Mouse (Mus musculus) cerebellum, adult (tissue): ENCODE data around the gene Manbal.

ENCODE experiments used
- ATAC-seq: cut with Nextera tagmentation; 2 replicates; pipeline ENCODE4 v1.9.2; 2017; ENCODE audit warnings: mild to moderate bottlenecking, moderate library complexity, mixed read lengths; ENCODE audit not compliant: insufficient number of reproducible peaks, low FRiP score, low TSS enrichment

The Manbal gene

DNA sequence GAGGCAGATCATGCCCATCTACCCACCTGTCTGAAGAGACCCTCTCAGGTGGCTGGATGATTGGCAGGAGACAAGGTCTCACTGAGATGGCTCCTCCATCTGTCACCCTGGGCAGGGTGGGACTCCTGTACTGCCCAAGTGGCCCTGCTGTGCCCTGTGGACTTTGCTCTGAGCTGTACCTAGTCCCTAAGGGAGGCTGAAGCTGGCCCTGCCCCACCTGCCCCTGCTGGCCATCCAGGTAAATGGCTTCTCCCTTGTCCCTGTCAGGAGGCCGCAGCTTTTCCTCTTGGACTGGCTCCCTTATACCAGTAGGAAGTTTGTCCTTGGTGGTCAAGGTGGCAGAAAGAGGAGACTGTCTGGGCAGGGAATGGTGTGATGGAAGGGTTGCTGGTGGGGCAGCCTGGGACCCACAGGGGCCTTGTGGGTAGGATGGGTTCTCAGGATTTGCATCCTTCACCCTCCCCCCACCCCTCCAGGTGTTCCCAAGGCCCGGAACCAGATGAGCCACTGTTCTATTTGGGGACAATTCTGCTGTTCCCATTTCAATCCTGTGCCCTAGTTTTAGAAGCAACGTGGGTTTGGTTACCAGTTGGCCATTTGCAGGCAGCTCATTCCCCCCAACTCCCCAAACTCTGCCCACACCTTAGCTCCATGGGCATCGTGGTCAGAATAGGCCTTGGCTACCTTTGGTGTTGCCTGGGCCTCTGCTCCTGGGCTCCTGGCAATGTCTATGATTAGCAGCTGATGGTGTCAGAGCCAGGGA, 63.5 kb downstream of the Manbal start:
- ATAC-seq: no peak

- no peak for ATAC-seq
These were observed 64.5 kb downstream of the Manbal start for GRCm38 (mm10) chr2:157431912-157432311.

GRCm38 (mm10) chr2:157432476-157432875, 65.1 kb downstream of the Manbal start:
- no peak for ATAC-seq

DNA sequence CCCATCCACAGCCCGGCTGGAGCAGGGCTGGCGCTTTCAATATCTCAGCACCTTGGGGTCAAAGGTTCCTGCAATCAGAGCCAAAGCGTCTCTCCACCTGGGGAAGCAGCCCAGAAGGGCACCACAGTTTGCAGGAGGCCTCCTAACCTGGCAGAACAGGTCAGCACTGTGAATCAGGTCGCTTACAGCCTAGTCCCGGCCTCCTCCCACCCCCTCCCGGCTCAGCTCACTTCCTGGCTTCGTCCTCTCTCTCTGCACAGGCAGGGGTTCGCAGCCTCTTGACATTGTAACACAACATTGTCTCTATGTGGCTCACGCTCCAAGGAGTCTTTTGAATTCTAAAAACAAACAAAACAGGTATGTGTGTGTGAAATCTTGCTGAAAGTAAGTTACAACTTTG, 66.6 kb downstream of the Manbal start:
- ATAC-seq: no peak

DNA sequence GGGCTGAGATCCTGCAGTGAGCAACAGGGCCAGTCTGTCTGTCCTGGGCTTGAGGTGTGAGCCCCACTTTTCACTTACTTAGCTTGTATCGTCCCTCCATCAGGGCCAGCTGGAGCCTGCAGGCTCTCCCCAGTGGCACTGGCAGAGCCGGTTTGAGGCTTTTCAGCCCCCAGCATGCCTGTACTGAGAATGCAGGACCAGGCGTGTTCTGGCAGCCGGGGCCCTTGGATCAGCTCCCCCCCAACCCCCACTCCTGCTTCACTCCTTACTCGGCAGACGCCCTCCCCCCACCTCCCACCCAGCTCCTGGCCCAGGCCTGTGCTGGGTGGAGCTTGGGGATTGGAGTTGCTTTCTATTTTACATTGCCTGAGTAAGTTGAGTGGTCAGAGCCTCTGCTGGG, 67.1 kb downstream of the Manbal start:
- ATAC-seq: no peak

DNA sequence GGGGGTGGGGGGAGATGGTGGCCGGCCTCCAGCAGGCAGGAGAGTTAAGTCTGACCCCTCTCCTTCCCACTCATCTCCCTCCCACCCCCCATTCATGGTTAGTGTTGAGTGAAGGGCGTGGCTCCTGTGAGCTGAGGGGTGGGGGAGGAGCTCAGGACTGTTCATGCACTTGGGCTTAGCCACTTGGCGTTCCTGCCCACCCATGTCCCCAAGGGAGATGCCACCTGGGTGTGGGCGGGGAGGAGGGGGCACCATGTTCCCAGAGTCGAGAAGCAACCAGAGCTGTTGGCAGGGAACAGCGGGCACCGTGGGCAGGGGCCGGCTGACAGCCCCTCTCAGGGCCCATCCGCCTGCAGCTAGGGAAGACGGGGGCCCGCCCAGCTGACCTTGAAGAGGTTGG, 69.1 kb downstream of the Manbal start:
- no peak for ATAC-seq

DNA sequence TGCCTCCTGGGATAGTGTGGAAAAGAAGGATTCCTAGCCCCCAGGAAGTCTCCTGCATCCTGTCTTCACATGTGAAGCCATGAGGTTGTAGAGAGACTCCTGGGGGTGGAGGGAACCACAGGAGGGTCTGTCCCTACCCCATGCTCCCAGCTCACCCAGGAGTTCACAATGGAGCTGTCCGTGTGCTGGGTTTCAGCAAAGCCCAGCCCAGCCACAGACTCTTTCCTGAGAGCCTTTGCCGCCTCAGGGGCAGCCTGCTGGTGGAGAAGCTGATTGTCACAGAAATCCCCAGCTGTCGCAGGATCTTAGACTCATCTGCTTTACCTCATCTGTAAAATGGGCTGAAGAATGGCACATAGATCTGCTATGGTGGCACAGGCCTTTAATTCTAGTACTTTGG, 69.7 kb downstream of the Manbal start:
- no peak for ATAC-seq

DNA sequence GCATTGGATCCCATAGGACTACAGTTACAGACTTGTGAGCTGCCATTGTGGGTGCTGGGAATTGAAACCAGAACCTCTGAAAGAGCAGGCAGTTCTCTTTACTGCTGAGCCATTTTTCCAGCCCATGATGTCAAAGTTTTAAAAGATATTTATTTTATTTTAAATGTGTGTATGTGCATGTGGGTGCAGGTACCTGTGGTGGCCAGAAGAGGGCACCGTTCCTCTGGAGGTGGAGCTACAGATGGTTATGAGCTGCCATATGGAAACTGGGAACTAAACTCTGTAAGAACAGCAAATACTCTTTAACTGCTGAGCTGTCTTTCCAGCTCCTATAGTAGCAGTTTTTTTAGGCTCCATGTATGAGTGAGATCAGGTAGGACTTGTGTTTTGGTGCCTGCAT, 74.0 kb downstream of the Manbal start:
- ATAC-seq: no peak
